Mouse (Mus musculus) heart, postnatal 4 days (tissue): Measurements from ENCODE around the gene Tnr. TPM values are rescaled to one million over a fixed set of nuclear protein-coding genes. Genes with fewer than 3 reads are reported as not detected.
A peak's percentile ranks its signal among the peaks of the same experiment; 100 is the strongest.

Experiments used
- DNase-seq: peaks from one replicate; pipeline ENCODE4 v3.0.0; 2021
- total RNA-seq, 2 experiments: library from RNA; stranded (reverse); gene quantifications; 2 replicates each; pipeline ENCODE4 v1.2.3; 2021

The Tnr gene
- under 1 TPM; 0.17 to 0.50 TPM for total RNA-seq

DNA sequence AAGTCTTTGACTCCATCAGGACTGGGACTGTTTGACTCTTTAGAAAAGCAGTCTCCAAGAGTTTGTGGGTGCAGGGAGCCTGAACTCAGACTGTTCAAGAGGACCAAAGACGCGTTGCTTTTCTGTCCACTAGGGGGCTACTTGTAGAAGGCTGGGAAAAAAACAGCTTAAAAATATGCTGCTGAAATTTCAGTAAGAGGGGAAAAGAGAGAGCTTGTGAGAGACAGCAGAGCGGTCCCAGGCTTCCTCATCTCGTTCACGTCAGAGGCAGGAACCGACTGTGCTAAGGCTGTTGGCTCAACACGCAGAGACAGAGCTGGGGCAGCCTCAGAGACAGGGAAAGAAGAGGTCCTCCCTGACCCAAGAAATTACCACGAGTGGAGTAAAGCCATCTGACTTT is at the start of gene Tnr:
TSS of gene Tnr (plus strand) at position 192 of the 400 bp plus-strand sequence.
- DNase-seq = peak; percentile 43

DNA sequence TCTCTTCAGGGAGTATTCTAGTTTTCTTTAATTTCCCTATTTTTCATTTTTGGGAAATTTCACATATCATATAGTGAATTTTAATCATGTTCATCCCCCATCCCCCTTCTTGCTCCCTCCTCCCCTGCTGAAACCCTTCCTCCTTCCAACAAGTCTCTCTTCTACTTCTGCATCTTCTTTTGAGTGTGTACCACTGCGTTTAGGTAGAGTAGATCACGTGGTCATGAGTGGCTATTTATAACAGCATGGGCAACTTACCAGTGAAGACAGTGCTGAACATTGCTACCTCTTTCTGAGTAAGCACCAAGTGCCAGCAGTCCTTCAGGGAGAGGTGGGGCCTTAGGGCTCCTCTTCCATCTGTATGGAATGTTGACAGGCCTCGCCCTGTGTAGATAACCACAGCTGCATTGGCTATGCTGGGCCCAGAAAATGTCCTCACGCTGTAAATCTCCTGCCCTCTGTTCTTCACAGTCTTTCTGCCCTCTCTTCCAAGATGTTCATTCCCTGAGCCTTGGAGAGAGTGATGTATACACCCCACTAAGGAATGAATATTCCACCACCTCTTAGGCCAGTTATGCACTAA is 33.6 kb upstream of the Tnr start:
- no peak for DNase-seq

DNA sequence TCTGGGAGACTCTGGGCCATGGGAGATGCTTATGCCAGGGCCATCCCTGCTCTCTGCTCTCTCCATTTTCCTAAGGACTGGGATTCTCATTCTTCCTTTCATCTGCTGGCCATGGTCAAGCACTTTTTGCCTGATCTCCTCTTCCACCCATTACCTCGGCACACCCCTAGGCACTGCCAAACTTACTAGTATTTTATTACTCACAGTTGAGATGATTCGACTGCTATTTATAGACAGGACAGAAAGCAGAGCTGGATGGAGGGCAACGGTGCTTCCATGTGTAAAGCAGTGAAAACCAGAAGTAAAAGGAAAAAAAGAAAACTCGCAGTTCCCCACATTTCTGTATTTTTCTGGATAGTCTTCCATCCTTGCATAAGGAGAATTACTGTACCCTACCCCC is 31.0 kb upstream of the Tnr start:
- no peak for DNase-seq

DNA sequence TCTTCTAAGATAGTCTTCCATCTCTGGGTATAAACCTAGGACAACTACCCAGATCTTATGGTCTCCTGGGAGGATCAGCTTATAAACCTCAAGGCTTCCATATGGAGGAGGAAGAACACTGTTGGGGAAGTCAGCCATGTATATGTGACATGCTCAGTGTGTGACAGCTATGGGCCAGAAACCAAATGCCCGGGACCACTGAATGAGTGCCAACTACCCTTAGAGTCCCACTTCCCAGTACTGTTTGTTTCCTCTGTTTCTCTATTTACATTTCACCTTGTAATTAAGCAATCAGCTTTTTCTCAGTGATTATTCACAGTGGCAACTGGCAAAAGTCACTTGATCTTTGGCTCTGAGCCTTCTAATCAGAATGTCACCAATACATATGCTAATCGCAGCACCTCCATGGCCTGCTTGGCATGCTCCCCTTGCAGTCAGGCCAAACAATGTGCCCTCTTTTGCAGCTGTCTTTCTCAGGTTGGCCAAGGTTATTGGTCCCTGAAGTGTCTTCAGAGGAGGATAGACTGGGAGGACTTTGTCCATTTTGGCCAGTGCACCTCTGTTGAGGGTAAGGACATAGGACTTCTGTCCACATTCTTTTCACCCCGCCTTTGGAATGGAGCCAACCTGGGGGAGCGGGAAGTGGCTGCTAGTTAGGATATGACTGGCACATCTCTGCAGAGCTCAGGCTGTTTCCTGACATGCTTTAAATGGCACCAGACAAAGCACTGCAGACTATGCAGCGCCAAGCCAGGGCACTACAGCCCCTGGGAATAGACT is 29.7 kb upstream of the Tnr start:
- DNase-seq = peak; percentile 38

DNA sequence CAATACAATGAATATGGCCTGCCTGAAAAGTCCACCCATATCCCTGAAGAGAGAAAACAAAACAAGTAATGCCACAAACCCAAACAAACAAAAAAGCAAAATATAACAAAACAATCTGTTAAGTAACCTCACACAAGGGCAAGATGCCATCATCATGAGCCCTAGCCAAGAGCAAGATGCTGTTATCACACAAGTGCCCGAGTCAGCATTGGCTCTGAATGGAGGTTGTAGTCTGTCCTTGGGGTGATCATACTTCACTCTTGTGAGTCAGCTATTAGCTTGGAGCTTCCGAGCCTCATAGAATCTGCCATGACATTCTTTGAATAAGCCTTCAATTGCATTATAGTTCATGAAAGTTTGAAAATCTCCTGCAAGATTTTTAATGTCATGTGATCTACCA is 25.3 kb upstream of the Tnr start:
- no peak for DNase-seq

DNA sequence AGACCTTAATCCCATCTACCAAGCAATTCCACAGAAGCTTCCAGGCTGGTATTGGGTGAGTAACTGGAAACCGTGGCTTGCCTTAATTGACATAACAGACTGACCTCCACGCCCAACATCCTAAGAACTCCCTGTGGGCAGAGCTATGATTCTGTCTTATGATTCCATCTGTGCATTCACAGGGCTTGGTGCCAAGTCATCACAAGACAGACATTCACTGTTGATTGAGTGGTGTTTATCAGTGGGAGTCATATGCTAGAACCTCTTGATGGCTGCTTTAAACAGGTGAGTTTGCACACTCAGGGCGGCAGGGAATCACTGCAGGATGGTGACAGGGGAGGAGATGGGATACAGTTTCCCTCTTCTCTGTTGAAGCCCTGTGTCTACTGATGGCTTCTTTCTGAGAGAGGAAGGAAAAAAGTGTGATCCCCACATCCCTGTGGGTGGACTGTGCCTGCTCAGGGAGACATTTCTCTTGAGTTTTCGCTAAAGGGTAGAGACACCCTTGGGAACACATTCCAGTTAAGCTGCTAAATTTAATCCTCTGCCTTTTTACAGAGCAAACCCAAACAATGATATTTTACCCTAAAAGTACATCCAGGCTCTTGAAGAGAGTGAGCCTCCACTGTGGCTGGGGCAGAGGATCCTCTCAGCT is 23.6 kb upstream of the Tnr start:
- DNase-seq = no peak

DNA sequence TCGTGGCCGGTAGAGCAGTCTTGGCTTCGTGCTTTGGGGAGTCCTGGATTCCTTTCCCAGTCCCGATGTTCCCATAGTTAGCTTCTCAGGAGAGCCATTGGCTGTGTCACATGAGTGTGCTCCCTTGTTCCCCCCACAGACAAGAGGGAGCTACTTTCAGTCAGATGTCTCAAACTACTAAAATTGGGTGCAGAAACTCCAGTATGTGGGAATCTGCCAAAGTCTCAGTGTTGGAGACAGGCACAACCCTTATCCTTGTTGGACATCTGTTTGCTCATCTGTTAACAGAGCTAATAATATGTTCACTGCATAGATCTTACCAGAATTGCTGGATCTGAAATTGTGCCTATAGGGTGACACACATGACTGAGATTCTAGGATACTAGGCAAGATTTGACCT is 21.7 kb upstream of the Tnr start:
- no peak for DNase-seq

DNA sequence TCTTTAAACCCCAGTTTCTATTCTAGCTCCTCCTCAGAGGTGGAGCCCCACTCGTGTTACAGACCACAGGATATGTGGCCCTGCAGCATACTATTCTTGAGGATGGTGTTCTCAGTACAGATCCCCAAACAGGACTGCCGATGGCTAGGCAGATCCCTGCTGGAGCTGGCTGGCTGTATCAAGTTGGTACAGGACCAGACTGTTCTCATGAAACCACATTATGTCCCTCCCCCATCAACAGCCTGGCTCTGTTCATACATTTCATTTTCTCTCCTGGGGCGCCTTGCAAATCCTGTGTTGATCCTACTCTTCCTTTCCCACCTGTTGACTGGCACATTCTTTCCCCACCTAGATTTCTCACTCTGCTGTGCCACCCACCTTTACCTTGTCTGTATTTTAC is 12.9 kb upstream of the Tnr start:
- no peak for DNase-seq

DNA sequence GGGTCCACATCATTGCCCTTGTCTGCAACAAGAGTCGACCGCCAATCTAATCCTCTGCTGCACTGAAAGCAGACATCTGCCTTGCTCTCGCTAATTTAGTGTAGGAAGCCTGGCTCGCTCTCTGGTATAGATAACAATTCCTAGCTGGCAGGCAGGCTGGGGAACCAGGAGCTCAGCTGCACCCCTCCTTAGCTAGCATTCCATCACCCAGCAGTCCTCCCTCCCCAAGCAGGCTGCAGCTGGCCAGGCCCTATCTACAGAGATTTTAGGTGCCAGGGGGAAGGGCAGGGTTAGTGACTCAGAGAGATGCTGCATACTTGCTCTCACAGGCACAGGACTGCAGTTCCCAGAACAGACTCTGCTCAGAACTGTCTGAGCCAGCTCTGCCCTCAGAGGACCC is 5.9 kb upstream of the Tnr start:
- peak; percentile 34 for DNase-seq

DNA sequence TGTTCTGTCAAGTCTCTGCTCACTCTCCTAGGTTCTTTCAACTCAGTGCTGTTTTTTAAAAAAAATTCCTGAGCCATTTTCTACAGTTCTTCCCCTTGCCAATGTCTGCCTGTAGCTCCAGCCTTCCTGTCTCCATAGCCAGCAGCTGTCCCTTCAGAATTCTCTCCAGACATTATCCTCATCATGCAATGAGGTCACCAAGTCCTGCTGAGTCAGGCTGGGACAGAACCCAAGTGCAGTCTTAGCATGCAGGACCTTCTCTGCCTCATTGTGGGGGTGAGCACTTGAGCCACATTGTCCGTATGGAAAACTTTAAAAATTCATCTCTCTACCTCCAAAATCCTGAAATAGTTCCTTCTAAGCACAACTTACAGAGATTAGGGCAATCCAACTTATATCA is 4.4 kb upstream of the Tnr start:
- DNase-seq = no peak

DNA sequence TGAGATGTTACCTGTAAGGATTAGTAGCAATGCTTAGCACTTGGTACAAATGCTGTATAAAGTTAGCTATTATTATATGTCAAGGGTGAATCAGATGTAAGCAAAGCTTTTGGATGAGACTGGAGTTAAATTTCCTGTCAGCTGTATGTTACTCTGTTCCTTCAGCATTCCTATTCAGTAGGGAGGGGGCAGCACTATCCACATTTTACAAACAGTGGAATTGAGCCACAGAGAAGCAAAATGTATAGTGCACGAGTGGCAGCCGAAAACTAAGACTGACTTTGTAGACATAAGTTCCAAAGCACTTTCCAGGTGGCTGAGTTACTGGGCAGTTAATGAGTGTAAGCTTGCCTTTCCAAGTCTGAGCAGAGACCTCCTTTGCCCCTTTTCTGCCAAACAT is 500 bp upstream of the Tnr start:
- no peak for DNase-seq

DNA sequence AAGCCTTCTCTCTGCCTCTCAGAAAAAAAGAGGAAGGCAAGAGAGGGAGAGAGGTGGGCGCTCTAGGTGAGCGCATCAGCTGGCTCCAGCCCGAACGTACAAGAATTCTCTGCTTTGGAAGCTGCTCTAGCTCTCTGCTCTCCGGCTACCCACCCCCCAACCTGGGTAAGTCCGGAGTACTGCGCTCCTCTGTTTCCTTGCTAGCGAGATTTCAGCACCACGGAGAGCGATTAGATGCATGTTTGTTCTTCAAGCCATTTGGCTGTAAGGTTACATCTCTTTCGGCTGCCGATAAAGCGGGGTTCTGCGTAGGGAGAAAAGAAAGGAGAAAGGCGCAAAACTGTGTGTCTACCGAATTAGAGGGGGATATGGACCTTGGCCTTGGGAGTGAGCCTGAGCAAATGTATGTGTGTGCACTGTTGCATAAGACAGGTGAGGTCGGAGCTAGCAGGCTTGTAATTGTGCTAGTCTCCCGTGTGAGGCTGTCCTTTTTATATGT is 531 bp downstream of the Tnr start:
- peak; percentile 85 for DNase-seq

DNA sequence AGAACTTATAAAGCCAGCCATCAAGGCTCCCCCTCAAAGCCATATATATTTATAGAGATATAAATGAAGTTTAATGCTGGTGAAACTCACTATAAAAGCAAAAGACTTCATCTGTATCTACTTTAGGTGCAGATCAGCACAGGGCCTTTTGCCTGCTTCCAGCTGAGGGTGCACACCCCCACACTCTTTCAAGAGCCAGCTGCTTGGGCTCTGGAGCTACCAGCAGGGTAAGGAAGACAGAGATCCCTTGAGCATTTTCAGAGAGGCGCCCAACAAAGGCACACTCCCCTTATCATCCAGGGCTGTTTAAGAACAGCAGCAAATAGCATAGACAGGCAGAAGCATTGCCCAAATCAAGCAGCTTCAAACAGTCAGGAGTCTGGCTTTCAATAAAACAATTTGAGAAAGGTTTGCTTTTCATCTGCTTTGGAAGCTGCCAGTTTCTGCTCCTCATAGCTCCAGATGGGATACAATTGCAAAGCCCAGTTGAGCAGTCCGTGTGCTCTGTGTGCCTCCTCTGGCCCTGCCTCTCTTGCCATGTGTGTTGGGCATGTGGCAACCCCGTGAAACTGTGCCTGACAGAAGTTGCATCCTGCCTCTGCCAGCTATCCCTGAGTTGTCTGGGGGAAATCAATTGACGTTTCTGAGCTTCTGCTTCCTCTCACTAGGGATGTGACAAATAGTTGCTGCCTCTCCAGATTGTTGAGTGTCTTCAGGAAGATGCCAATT is 9.4 kb downstream of the Tnr start:
- no peak for DNase-seq

DNA sequence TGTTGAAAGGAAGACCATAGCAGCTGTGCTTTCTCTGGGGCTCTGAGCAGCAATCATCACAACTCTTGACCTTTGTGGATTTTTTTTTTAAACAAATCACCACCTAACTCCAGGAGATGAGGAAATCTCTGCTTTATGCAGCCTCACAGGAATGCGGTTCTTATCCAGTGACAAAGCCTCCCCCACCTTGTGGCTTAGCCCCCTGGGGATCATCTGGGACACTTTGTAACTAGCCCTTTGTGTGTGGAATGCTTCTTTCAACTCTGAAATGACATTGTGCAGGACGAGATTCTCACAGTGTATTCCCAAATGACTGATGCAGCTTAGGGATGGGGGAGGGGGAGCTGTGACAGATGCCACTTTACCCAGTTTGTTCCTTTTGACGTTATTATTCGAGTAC is 12.0 kb downstream of the Tnr start:
- DNase-seq = no peak

DNA sequence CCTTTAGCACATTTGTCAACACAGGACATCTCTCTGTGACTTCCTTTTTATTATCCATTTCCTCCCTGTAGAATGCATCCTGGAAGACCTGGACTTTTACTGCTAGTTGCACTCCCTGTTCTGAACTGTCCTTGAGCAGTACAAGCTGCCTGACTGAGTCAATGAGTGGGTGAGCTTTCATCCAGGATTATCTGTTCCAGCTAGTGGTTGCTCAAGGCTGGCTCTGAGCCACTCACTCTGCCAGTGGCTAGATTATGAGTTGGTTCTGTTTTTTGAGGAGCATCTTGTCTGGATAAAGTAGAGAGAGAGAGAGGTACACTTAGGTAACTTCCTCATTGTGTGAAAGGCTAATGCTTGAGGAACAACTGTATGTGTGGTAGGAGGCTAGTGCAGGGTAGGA is 14.0 kb downstream of the Tnr start:
- no peak for DNase-seq

DNA sequence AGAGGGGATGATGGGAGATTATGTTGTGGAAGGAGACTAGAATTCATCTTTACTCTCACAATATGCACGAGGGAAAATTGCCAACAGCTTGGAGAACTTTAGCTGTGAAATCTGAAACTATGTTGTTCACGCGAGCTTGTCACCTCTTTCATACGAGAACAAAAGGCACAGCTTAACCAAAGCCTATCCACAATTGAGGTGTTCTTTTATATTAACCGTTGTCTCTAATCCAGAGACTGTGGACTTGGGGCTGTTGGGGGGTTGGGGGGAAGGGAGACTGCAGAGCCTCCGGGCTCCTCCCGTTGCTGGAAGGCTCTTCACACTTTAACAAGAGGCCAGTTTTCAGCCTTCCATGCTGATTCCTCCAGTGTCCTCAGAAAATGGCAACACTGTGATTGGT is 14.5 kb downstream of the Tnr start:
- no peak for DNase-seq

DNA sequence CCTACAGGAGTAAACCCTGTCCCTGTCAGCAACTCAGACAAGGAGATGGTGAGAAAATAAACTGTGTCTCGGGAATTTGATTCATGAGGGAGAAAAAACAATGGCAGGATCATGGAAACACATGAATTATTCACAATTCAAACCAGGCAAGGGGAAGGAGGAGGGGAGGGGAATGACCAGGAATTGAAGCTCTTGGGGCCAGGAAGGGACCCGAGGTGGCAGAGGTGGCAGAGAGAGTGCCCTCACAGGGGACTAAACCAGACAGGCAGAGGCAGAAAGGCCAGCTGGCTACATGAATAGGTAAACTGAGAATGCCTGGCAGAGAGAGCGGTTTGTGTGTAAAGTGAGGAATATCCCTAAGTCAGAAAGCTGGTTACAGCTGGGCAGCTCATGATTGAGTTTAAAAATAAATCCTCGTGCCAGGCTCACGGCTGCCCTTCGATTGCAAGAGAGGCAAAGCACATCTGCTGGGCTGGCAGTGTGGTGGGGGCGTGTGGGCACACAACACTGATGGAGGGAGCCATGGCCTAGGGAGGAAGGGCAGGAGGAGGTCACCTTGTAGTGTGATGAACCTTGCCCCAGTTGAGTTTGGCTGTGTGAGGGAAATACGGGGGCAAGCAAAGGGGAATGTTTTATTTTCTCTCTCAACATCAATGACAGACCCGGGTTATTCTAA is 22.0 kb downstream of the Tnr start:
- no peak for DNase-seq

DNA sequence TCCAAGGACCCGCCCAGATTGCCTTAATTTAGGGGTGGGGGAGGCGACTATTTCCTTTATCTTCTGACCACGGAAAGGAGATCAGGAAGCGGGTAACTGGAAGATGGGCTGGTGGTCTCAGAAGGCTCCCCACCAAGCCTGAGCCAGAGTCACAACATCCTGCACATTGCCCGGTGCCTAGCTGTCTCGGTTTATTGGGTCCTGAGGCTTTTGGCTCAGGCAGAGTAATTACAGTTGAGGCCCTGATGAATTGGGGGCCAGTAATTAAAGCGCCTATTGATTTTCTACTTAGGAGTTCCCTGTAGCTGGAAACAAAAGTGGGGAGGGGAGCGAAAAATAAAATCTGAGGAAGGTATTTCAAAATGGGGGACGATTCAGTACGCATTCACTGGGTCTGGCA is 27.5 kb downstream of the Tnr start:
- no peak for DNase-seq

DNA sequence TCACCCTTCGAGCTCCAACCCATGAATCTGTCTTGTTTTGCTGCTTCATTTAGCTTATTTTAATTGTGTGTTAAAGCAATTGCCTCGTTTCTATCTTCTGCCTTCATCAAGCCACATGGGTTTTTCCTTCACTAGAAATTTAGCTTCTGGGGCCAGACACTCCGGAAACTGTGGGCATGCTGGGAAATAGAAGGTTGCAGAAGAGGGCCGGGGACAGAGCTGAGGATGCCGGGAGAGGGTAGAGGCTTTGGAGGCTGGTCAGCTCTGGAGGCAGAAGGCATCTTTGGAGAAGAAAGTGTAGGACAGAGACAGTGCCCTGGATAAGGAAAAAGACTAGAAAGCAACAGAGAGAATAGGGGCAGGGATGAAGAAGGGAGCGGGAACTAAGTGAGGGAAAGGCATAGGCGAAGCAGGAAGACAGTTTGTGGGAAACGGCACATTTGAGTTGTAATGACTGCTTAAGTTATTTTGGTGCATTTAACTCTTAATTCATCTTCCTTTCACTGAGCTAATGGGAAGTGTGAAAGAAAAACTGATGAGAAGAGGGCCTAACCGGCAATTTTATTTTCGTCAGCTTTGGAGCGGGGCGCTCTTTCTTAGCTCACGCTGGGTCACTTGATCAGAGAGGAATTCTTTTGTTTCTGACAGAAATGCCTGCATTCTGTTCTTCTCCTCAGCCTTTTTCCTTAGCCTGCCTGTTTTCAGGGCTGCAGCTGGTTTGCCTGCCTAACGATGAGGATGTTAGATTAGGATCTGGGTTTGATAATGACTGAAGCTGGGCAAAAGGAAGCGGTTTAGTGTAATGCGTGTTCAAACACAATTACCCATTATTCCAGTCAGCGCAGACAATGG is 28.2 kb downstream of the Tnr start:
- no peak for DNase-seq

DNA sequence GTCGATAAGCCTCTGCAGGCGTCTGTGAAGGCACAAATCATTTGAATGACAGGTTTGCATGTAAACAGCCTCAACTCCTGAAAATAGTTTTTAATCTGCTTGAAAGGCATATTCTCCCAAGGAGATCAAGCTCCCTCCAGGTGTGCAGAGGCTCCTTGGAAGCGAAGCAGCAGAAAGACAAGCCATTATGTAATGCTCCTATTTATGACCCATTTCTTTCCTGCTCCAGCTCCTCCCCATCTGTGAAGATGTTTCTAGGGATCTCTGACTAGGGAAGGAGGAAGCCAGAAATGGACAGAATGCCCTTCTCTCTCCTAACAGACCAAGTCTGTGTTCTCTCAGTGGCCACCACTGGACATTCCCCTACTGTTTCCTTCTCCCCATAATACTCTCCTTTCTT is 38.0 kb downstream of the Tnr start:
- no peak for DNase-seq

DNA sequence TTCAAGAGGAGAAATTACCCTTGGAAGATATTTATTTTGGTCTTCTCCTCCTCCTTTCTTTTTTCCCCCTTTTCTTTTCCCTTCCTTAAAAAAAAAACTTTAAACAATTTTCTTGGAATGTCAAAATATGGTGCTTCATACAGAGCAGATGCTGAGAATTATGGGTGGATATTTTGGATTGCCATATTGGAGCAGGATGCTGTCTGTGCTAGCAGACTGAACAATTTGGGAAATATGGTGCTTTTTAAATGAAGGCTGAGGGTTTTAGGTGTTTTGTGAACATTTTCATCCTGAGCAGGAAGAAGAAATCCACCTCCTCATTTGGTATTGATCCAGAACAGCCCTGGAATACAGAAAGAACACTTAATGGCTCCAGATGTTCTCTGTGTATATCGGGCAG is 41.6 kb downstream of the Tnr start:
- no peak for DNase-seq

DNA sequence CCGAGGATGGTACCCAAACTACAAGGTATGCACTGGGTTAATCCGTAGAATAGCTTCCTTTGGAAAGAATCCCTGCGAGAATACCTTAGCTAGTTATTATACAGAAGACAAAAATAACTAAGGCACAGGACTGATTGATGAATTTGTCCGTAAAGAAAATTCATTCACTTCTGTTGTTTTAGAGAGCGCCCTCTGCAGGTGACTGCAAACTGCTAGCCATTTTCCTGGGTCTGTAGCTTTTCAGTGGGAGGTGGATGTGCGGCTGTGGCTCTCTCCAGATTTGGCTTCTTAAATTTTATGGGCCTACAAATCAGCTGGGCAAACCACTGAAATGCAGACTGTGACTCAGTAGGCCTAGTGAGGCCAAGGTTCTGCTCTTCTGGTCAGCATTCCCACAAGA is 42.5 kb downstream of the Tnr start:
- DNase-seq = no peak
